Mouse (Mus musculus) thymus, postnatal 0 days (tissue): ENCODE data around the gene Cxcr5. TPM values are rescaled to one million over a fixed set of nuclear protein-coding genes. Genes with fewer than 3 reads are reported as not detected.

Experiments
- DNase-seq: peaks from one replicate; pipeline ENCODE4 v3.0.0-alpha.2; 2015; ENCODE audit warnings: low spot score
- polyA plus RNA-seq: library from polyadenylated mRNA; unstranded; fragments of >200 nt; fragmentation: Nextera tagmentation; extraction: Ambion mirVana; gene quantifications from 2 replicates; pipeline ENCODE4 v1.2.1, GENCODE M21; 2015

Gene Cxcr5
- polyA plus RNA-seq, 1 experiment from 2014 or later: 1.4 TPM

- peak; percentile 89 for DNase-seq
Measured at GRCm38 (mm10) chr9:44509487-44510354, 52.0 kb downstream of the Cxcr5 start.

DNA sequence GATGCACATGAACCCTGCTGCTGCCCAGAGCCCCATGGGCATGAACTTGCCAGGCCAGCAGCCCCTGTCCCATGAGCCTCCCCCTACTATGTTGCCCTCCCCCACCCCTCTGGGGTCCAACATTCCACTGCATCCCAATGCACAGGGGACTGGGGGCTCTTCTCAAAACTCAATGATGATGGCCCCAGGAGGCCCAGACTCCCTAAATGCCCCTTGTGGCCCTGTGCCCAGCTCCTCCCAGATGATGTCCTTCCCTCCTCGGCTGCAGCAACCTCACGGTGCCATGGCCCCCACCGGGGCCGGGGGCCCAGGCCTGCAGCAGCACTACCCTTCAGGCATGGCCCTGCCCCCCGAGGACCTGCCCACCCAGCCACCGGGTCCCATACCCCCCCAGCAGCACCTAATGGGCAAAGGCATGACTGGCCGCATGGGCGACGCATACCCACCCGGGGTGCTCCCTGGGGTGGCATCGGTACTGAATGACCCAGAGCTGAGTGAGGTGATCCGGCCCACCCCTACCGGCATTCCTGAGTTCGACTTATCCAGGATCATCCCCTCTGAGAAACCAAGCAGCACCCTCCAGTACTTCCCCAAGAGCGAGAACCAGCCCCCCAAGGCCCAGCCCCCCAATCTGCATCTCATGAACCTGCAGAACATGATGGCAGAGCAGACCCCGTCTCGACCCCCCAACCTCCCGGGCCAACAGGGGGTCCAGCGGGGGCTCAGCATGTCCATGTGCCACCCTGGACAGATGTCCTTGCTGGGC is 52.8 kb downstream of the Cxcr5 start:
- no peak for DNase-seq

- no peak for DNase-seq
Measured at GRCm38 (mm10) chr9:44508124-44508619, 53.5 kb downstream of the Cxcr5 start.

DNA sequence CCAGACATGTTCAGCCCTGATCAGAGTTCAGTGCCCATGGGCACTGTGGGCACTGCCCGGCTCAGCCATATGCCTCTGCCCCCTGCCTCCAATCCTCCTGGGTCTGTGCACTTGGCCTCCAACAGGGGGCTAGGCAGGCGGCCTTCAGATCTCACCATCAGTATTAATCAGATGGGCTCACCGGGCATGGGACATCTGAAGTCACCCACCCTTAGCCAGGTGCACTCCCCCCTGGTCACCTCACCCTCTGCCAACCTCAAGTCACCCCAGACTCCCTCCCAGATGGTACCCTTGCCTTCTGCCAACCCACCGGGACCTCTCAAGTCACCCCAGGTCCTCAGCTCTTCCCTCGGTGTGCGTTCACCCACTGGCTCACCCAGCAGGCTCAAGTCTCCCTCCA is 54.3 kb downstream of the Cxcr5 start:
- DNase-seq: no peak

DNA sequence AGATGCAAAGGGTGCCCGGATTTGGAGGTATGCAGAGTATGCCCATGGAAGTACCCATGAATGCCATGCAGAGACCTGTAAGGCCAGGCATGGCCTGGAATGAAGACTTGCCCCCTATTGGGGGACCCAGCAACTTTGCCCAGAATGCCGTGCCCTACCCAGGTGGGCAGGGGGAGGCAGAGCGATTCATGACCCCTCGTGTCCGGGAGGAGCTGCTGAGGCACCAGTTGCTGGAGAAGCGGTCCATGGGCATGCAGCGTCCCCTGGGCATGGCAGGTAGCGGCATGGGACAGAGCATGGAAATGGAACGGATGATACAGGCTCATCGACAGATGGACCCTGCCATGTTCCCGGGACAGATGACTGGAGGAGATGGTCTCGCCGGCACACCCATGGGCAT is 55.1 kb downstream of the Cxcr5 start:
- DNase-seq: no peak

- peak; percentile 69 for DNase-seq
Measured at GRCm38 (mm10) chr9:44505824-44506467, 55.7 kb downstream of the Cxcr5 start.

DNA sequence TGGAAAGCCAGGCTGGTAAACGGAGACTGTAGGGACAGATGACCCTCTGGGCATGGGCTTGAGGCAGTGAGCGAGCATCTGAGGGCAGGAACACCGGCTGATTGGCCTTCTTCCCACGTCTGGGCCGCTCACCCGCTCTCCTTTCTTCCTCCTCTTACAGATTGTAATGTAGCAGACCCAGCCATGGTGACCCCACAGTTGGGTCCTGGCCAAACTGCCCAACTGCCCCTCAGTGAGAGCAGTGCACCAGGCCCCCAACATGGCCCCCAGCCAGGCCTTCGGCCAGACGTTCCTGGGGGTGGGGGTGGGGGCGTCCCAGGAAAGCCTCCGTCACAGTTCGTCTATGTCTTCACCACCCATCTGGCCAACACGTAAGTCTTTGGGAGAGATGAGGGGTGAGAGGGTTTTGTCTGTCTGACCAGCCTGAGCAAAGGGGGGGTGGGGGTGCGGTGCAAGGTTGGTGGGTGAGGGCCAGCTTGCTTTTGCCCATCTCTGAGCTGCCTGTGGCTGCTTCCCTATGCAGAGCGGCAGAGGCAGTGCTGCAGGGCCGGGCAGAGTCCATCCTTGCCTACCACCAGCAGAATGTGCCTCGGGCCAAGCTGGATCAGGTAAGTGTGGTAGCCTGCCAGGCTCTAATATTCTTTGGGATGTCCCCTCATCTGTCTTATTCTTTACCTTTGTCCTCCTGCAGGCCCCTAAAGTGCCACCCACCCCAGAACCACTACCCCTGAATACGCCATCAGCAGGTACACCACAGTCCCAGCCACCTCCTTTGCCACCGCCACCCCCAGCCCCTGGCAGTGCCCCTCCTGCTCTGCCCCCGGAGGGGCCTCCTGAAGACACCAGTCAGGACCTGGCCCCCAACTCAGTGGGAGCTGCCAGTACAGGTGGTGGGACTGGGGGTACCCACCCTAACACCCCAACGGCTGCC is 56.5 kb downstream of the Cxcr5 start:
- no peak for DNase-seq

GRCm38 (mm10) chr9:44502006-44502405 is 59.7 kb downstream of the Cxcr5 start:
- DNase-seq: peak; percentile 86

- no peak for DNase-seq
Measured at GRCm38 (mm10) chr9:44501206-44501879, 60.3 kb downstream of the Cxcr5 start.

- no peak for DNase-seq
Measured at GRCm38 (mm10) chr9:44500638-44501175, 61.0 kb downstream of the Cxcr5 start.

- DNase-seq: no peak
Measured at GRCm38 (mm10) chr9:44500163-44500533, 61.5 kb downstream of the Cxcr5 start.

- no peak for DNase-seq
Measured at GRCm38 (mm10) chr9:44499356-44500162, 62.1 kb downstream of the Cxcr5 start.

- DNase-seq: peak; percentile 40
Measured at GRCm38 (mm10) chr9:44498421-44499355, 63.0 kb downstream of the Cxcr5 start.

GRCm38 (mm10) chr9:44497624-44498377 is 63.9 kb downstream of the Cxcr5 start:
- DNase-seq: peak; percentile 45

DNA sequence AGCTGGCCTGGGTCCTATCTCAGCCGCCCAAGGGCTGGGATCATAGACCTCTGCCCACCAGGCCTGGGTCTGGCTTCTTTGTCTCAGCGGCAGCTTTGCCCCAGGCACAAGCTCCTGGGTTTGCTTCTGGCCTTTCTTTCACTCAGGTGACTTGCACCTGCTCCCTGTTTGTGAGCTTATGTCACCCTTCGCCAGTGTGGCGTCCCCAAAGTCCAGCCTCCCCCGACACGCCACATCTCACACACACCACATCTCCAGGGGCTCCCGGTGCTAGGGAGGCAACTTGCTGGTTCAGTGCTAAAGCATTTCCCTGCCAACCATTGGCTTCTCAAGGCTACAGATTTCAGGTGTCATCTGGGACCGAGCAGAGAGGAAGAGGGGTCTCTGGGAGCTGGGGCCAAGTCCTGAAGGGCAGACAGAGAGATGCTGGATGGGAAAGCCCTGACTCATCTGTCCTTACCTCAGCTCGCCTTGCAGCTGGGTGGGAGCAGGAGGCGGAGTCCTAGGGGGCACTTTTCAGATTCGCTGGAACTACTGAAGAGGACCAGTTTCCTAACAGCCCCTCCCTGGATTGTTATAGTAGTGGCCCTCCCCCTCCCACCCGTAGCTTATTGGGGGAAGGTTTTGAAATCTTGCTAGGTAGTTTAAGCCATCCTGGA is 64.7 kb downstream of the Cxcr5 start:
- DNase-seq: no peak

GRCm38 (mm10) chr9:44495810-44496344 is 65.8 kb downstream of the Cxcr5 start:
- no peak for DNase-seq
